Mouse (Mus musculus): Measurements from ENCODE around the gene Timm13.

DNA sequence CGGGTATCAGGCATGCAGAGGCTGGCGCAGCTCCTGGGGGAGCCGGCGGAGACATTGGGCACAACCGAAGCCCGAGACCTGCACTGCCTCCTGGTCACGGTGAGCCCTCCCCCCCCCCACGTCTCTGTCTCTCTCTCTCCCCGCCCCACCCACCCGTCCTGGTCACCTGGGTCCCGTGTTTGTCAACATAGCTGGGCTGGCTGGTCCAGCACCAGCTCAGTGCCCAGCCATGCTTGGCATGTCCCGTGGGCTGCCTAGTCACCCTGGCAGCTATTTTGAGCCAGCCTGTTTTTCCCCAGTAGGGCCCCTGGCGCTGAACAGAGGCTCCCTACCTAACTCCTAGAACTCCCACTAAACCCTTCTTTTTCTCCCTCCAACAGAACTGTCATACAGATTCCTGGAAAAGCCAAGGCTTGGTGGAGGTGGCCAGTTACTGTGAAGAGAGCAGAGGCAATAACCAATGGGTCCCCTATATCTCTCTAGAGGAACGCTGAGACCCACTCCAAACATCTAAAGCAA, 30.4 kb upstream of the Timm13 start:
- no peak for TF ChIP-seq CTCF (IDR thresholded peaks at IDR 0.05; ENCODE audit: low read depth, low read length)
- no peak for TF ChIP-seq POLR2A (IDR thresholded peaks at IDR 0.05; ENCODE audit: insufficient read depth, low read length)

Measured in ES-Bruce4 (cell line).